Mouse (Mus musculus) kidney, postnatal 0 days (tissue): Measurements from ENCODE around the gene Fam178b. TPM values are rescaled to one million over a fixed set of nuclear protein-coding genes. Genes with fewer than 3 reads are reported as not detected.

Experiments
- ATAC-seq: fragments of 200-750 bp; cut with Nextera tagmentation; replicated peaks from 2 replicates; pipeline ENCODE4 v1.8.0; 2017; ENCODE audit warnings: low read depth, moderate number of reproducible peaks, moderate TSS enrichment, moderate library complexity; ENCODE audit not compliant: low FRiP score
- DNase-seq: peaks from one replicate; pipeline ENCODE4 v3.0.0-alpha.2; 2016; ENCODE audit warnings: low spot score
- H3K27ac ChIP-seq: fragments of 300-500 bp; sonication (generic); 2 replicates; pipeline ENCODE4 v1.5.1; 2014; ENCODE audit warnings: mild to moderate bottlenecking
- H3K27me3 ChIP-seq: fragments of 300-500 bp; sonication (generic); 2 replicates; pipeline ENCODE4 v1.6.1; 2014; ENCODE audit warnings: low read length, mixed read lengths; ENCODE audit not compliant: insufficient read depth
- H3K36me3 ChIP-seq: fragments of 300-500 bp; sonication (generic); 2 replicates; pipeline ENCODE4 v1.6.1; 2014; ENCODE audit warnings: low read length, mixed read lengths; ENCODE audit not compliant: insufficient read depth
- H3K4me1 ChIP-seq: fragments of 300-500 bp; sonication (generic); replicated peaks from 2 replicates; pipeline ENCODE4 v1.6.1; 2014; ENCODE audit warnings: antibody characterized with exemption, low read length, mixed read lengths; ENCODE audit not compliant: insufficient read depth
- H3K4me2 ChIP-seq: fragments of 300-500 bp; sonication (generic); 2 replicates; pipeline ENCODE4 v1.6.1; 2014; ENCODE audit warnings: mild to moderate bottlenecking, low read length, moderate library complexity, mixed read lengths
- H3K4me3 ChIP-seq: fragments of 300-500 bp; sonication (generic); replicated peaks from 2 replicates; pipeline ENCODE4 v1.5.1; 2014; ENCODE audit warnings: low read depth, low read length
- H3K9ac ChIP-seq: fragments of 300-500 bp; sonication (generic); 2 replicates; pipeline ENCODE4 v1.6.1; 2014; ENCODE audit warnings: low read depth, low read length
- H3K9me3 ChIP-seq: fragments of 300-500 bp; sonication (generic); replicated peaks from 2 replicates; pipeline ENCODE4 v1.6.1; 2016; ENCODE audit warnings: low read length, inconsistent platforms, mixed read lengths
- CTCF ChIP-seq: IDR thresholded peaks from 2 replicates; pipeline ENCODE4 v1.5.1; 2016; ENCODE audit warnings: antibody characterized with exemption, low read depth, mild to moderate bottlenecking, moderate library complexity
- WGBS: fragments of 180-500 bp; shearing (Covaris S2); extraction: QIAGEN DNeasy Blood & Tissue Kit; methylation state at CpG from one replicate; pipeline ENCODE4 v1.1.7; 2014; 5-methylcytosine and 5-hydroxymethylcytosine counted together
- polyA plus RNA-seq: library from polyadenylated mRNA; unstranded; fragments of >200 nt; fragmentation: Nextera tagmentation; extraction: Ambion mirVana; gene quantifications from 2 replicates; pipeline ENCODE4 v1.2.1, GENCODE M21; 2015

The Fam178b gene
- polyA plus RNA-seq, 1 experiment from 2014 or later, result 1.6 TPM

GRCm38 (mm10) chr1:36530485-36530884, 152.5 kb downstream of the Fam178b start:
- DNase-seq, result no peak
- Histone ChIP-seq H3K9ac (no peak overlapping the region), H3K36me3 (peaks cover 13% of the 10 kb centered on the region), H3K9me3 (no peaks in the 10 kb centered on the region), H3K4me1 (no peaks in the 10 kb centered on the region), H3K27me3 (no peaks in the 10 kb centered on the region), H3K4me2 (no peak overlapping the region), H3K27ac (no peak overlapping the region), H3K4me3 (no peak overlapping the region)
- ATAC-seq, result no peak
- TF ChIP-seq CTCF, result no peak
- 77% methylated on average over 8 of the region's 8 CpGs for WGBS

- H3K4me3 ChIP-seq, result no peak overlapping the region
- H3K27me3 ChIP-seq, result no peaks in the 10 kb centered on the region
- no peak overlapping the region for H3K27ac ChIP-seq
- no peak for ATAC-seq
- no peak overlapping the region for H3K9ac ChIP-seq
- H3K9me3 ChIP-seq, result no peaks in the 10 kb centered on the region
- no peak for DNase-seq
- WGBS, result 94% methylated on average over 4 of the region's 4 CpGs
- TF ChIP-seq CTCF, result no peak
- no peaks in the 10 kb centered on the region for H3K4me1 ChIP-seq
- H3K4me2 ChIP-seq, result no peak overlapping the region
- peaks cover 19% of the 10 kb centered on the region for H3K36me3 ChIP-seq
These were observed 153.1 kb downstream of the Fam178b start for GRCm38 (mm10) chr1:36529875-36530274.

GRCm38 (mm10) chr1:36529274-36529673, 153.7 kb downstream of the Fam178b start:
- no peaks in the 10 kb centered on the region for H3K9me3 ChIP-seq
- no peak overlapping the region for H3K27ac ChIP-seq
- no peak overlapping the region for H3K9ac ChIP-seq
- H3K4me1 ChIP-seq, result no peaks in the 10 kb centered on the region
- no peak for TF ChIP-seq CTCF
- no peaks in the 10 kb centered on the region for H3K27me3 ChIP-seq
- H3K4me2 ChIP-seq, result no peak overlapping the region
- no peak overlapping the region for H3K4me3 ChIP-seq
- peaks cover 23% of the 10 kb centered on the region for H3K36me3 ChIP-seq
- DNase-seq (no peak), ATAC-seq (no peak)
- 83% methylated on average over 4 of the region's 4 CpGs for WGBS

GRCm38 (mm10) chr1:36528351-36528750, 154.6 kb downstream of the Fam178b start:
- no peak for ATAC-seq
- Histone ChIP-seq H3K27ac (no peak overlapping the region), H3K9ac (no peak overlapping the region), H3K27me3 (no peaks in the 10 kb centered on the region), H3K9me3 (no peaks in the 10 kb centered on the region), H3K36me3 (peaks cover 32% of the 10 kb centered on the region), H3K4me1 (no peaks in the 10 kb centered on the region), H3K4me3 (no peak overlapping the region), H3K4me2 (no peak overlapping the region)
- no peak for TF ChIP-seq CTCF
- no peak for DNase-seq
- WGBS, result 33% methylated on average over 1 of the region's 1 CpGs

GRCm38 (mm10) chr1:36526903-36527302, 156.1 kb downstream of the Fam178b start:
- Histone ChIP-seq H3K9ac (no peak overlapping the region), H3K27me3 (no peaks in the 10 kb centered on the region), H3K36me3 (peaks cover 36% of the 10 kb centered on the region), H3K4me1 (no peaks in the 10 kb centered on the region), H3K4me3 (no peak overlapping the region), H3K9me3 (no peaks in the 10 kb centered on the region), H3K4me2 (no peak overlapping the region), H3K27ac (no peak overlapping the region)
- WGBS, result 82% methylated on average over 10 of the region's 10 CpGs
- no peak for ATAC-seq
- DNase-seq, result no peak
- no peak for TF ChIP-seq CTCF

GRCm38 (mm10) chr1:36525774-36526173, 157.2 kb downstream of the Fam178b start:
- WGBS, result 88% methylated on average over 12 of the region's 12 CpGs
- TF ChIP-seq CTCF, result no peak
- H3K9me3 ChIP-seq, result no peaks in the 10 kb centered on the region
- no peak for DNase-seq
- H3K27me3 ChIP-seq, result no peaks in the 10 kb centered on the region
- H3K4me3 ChIP-seq, result no peak overlapping the region
- no peak overlapping the region for H3K4me2 ChIP-seq
- no peak overlapping the region for H3K27ac ChIP-seq
- H3K36me3 ChIP-seq, result peaks cover 39% of the 10 kb centered on the region
- no peaks in the 10 kb centered on the region for H3K4me1 ChIP-seq
- no peak for ATAC-seq
- H3K9ac ChIP-seq, result no peak overlapping the region

- H3K9ac ChIP-seq, result no peak overlapping the region
- WGBS, result 43% methylated on average over 5 of the region's 5 CpGs
- H3K27me3 ChIP-seq, result no peaks in the 10 kb centered on the region
- ATAC-seq, result no peak
- no peaks in the 10 kb centered on the region for H3K9me3 ChIP-seq
- no peaks in the 10 kb centered on the region for H3K4me1 ChIP-seq
- DNase-seq, result no peak
- no peak overlapping the region for H3K4me3 ChIP-seq
- no peak overlapping the region for H3K27ac ChIP-seq
- TF ChIP-seq CTCF, result no peak
- peaks cover 49% of the 10 kb centered on the region for H3K36me3 ChIP-seq
- no peak overlapping the region for H3K4me2 ChIP-seq
These were observed 158.9 kb downstream of the Fam178b start for GRCm38 (mm10) chr1:36524058-36524457.
